Mouse (Mus musculus) embryo, embryonic 11 days (tissue): ENCODE results near the gene Katnb1.
A peak's percentile ranks its signal among the peaks of the same experiment; 100 is the strongest.

Source experiments
- DNase-seq: peaks from one replicate; pipeline ENCODE4 v3.0.0-alpha.2; 2015

The Katnb1 gene

DNA sequence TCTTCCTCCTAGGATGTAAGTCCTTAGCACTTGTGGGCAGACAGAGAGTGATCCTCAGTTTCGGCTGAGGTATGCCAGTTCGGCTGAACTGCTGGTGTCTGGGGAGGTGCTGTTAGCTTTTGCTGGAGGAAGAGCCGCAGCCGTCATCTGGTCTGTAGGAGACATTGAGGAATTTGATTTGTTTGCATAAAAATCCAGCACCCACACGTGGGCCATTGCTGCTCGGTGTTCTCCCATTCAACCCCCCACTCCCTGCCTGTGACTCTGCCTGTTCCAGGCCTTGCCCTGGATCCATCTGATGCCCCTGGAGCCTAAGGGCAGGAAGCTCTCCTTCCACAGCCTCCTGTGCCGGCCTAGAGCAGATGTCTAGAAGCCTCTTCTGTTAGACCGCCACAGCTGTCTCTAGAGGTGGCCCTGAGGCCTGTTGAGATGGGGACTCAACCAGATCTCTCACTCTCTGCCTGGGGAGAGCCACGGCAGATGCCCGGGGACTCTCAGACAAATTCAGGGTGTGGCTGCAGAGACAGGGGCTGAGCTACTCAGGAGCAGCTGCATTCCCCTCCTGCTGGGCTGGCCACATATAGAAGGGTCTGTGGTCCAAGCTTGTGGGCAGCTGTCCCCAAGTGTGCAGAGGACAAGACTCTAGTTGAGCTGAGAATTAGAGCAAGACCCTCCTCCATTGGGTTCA is 3.9 kb downstream of the Katnb1 start:
- no peak for DNase-seq

DNA sequence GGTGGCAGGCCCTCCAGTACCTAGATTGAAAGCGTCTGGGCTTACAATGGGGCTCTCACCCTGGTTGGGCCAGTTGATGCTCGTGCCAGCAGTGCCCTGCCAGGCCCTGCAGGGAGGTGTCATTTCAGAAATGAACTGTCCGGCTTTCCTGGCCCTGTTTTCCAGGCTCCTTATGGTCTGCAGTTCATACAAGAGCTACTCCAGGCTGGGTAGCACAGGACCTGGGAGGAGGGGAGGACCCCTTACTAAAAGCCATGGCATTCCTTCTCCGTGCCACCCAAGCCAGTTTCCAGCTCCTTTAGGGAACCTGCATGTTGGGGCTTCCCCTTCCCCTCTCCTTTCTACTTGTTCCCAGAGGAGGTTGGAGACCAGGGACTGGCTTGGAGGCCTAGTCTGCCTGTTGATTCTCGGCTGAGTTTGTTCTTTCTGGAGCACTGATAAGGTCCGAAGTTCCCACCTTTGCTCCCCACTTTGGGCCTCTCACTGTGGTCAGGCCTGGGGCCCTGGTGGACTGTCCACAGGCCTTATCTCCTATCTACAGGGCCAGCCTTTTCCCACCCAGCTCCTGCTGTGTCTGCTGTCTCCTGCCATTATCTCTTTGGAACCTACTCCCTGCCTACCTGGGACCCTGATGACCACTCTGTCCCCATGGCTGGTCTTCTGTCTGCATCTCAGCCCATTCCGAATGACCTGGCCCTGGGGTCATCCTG is 4.6 kb downstream of the Katnb1 start:
- DNase-seq, result no peak

DNA sequence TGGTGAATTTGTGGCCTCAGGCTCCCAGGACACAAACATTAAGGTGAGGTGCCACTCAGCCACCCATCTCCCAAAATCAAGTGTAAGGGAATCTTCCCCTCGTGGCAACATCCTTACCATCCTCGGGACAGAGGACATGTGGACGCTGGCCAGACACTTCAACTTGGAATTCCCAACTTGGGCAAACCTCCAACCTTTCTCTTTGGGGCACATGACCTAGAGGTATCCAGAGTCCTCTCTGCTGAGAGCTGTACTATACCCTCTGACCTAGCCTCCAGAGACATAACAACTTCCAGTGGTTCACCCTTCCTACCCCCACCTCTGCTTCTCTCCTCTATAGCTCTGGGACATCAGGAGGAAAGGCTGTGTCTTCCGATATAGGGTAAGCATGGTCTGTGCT is 12.6 kb downstream of the Katnb1 start:
- no peak for DNase-seq

DNA sequence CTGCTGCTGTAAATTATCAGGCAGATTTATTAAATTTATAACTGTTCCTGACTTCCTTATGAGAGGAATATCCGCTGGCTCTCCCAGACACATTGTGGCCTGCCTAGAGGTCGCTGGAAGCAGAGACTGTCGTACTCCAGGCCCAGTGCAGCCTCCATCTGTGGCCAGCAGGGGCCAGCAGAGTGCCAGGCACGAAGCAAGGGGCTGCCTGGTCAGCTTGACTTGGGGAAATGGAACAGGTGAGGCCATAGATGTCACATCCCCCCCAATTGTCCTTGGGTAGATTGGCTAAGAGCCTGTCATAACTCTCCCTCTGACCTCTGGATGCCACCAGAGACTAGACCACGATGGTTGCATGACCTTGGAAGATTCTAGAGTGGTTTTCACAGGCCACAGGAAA is 18.0 kb downstream of the Katnb1 start:
- peak; percentile 76 for DNase-seq

DNA sequence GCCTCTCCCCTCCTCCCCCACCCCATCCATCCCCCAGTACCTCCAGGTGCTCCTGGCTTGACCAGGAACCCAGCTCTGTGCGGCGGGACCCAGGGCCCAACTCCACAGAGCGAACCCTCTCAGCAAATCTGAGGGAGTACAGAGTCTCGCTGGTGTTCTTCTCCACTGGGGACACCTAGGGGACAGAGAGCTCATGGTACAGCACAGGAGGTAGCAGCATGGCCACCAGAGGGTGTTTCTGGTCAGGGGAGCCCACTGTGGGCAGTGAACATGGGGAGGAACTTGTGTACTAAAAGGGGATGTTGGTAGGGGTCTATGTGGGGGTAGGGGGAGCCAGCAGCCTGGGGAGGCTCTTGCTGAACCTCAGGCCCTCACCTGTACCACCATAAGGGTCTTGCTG is 21.0 kb downstream of the Katnb1 start:
- peak; percentile 9 for DNase-seq

DNA sequence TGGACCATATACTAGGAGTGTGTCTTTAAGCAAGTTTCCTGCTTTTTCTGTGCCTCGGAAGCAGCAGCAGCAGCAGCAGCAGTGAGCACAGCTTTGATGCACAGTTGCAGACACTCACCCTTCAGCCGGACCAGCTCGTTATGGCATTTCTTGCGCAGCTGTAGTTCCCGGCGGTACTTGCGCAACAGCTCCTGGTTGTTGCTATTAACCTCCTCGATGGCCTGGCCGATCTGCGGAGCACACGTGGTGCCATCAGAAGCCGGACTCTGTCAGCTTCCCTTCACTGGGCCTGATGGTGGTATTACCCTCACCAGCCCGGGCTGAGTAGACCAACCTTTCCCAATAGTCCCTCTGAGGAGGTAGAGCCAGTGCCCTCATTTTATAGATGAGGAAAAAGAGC is 26.3 kb downstream of the Katnb1 start:
- no peak for DNase-seq

DNA sequence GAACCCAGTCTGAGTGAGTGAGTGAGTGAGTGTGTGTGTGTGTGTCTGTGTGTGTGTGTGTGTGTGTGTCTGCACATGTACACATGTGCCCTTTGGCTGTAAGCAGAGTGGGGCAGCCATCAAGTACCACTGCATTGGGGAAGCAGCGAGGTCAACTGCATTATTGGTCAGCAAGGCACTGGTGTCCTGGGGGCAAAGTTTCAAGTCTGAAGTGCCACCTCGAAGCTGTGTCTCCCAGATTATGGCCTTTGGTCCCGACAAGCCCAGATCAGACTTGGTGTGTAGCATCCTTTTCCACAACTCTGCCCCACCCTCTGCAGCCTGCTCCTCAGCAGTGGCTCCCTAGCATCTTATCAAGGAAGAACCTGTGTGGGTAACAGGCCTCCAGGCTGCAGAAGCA is 31.6 kb downstream of the Katnb1 start:
- no peak for DNase-seq

DNA sequence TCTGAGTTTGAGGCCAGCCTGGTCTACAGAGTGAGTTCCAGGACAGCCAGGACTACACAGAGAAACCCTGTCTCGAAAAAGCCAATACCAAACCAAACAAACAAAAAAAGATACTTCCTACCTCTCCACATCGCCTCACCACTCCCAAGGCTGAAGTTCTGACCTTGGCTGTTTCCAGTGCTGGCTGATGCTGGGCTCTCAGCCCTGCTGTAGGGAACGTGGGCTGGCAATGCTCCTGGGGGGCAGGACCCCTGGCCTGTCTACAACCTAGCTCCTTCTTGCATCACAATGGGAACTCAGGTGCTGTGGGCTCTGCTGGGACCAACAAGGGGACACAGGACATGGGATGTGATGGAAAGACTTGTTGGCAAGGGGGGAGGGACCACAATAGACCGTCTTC is 32.1 kb downstream of the Katnb1 start:
- no peak for DNase-seq

DNA sequence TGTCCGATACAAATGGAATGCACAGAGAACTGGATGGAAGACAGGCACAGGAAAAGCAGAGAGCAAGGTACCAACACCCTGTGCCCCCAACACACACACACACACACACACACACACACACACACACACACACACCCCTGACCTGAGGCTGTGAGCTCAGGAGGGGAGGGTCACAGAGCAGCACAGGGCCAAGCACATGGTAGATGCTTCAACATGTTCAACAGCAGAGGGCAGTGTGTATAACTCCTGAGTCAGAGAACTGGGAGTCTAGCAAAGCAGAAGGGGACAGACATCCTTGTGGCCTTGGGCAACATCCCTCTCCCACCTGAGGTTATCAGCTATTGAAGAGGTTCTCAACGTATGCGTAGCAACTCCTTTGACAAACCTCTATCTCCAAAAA is 32.8 kb downstream of the Katnb1 start:
- peak; percentile 80 for DNase-seq

DNA sequence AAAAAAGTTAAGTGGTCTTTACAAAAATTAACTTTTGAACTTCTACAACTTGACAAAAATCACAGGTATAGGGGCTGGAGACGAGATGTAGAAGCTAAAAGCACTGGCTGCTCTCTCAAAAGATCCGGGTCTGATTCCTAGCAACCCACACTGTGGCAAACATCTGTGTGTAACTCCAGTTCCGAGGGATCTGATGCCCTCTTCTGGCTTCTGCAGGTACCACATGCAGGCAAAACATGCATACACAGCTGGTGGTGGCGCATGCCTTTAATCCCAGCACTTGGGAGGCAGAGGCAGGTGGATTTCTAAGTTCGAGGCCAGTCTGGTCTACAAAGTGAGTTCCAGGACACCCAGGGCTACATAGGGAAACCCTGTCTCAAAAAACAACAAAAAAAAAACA is 42.5 kb downstream of the Katnb1 start:
- no peak for DNase-seq

DNA sequence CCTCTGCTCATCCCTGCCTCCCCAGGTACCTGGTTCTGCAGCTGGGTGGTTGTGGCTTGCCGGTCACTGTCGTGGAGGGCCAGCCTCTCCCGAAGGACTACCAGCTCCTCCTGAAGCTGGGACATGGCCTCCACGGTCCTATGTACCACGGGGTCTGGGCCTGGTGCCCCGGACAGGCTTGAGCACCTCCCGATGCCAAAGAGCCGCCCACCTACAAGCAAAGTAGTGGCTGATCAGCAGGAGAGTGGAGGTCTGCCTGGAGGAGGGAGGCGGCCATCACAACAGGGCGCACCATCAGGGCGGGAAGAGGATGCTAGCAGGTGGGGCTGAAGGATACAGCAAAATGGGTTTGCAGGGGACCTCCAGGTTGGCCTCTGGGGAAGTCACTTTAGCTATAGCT is 45.5 kb downstream of the Katnb1 start:
- DNase-seq, result no peak

DNA sequence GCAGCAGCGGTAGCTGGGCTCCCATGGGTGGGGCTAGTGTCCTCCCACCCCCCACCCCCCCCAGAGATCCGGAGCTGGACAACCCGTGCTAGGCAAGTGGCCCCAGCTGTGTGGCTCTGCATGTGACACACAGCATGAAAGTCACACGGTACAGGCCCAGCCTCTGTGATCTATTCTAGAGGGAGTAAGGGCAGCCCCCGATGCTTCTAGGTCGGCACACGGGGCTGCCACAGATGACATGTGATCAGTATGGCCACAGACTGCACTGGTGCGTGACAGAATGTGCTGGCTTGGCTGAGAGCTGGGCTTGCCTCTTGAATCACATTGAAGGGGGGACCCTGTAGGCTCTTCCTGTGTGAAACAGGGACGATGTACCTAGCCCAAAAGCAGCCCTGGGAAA is 46.7 kb downstream of the Katnb1 start:
- no peak for DNase-seq

DNA sequence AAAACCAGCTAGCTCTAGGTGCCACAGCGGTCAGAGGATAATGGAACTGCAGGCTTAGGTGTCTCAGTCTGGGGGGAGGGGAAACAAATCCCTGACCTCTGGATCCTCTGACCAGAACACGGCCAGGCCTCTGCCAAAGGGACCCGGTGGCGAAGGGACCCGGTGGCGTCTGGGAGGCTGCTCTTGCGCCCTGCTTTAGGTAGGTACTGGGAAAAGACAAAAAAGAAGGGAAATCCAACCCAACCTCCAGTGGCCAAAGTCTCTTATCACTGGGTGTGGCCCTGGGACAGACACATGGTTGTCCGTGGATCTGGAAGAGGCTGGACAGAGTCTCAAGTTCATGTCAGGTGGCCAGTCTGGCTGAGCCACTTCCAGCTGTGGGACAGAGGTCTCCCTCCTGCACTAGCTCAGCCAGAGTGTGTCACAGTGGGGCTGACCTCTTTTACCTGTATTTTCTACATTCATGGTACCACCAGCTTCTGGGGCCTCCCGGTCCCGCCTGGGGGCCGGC is 47.8 kb downstream of the Katnb1 start:
- no peak for DNase-seq

DNA sequence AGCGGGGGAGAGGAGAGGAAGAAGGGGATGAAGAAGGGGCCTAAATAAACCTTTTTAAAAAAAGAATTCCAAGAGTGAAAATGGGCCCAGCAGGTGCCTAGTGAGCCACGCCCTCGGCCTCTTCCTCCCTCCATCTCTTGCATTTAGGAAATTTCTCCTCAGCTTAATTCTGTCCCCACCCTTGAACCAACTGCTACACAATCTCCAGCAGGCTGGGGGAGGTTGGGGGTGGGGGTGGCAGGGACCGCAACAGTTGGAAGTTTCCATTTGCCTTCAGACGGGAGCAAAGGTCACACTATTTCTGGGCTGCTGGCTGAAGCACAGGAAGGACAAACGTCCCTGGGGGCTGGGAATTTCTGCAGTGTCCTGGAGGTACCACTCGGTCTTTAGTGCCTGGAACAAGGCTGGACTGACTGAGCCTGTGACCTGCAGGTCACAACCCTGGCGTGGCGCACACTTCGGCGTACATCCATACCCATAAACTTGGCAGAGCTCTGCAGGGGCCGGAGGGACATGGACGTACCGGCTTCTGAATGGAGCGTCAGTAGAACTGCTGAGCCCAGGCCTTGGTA is 50.1 kb downstream of the Katnb1 start:
- peak; percentile 19 for DNase-seq

DNA sequence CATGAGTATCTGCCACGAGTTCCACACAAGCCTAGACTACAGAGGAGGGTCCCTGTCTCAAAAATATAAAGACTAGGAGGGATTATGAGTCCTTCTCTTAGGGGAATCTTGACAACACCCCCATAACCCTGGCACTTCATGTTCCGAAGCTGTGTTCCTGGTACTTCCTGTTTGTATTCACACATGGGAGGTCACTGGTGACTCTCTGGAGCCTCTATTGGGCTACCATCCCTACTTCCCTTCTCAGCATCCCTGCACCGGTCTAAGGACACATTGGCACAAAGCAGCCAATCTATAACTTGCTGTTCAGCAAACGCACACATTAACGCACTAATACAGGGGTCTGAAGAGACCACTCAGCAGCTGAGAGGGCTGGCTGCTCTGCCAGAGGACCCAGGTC is 51.0 kb downstream of the Katnb1 start:
- DNase-seq, result no peak

DNA sequence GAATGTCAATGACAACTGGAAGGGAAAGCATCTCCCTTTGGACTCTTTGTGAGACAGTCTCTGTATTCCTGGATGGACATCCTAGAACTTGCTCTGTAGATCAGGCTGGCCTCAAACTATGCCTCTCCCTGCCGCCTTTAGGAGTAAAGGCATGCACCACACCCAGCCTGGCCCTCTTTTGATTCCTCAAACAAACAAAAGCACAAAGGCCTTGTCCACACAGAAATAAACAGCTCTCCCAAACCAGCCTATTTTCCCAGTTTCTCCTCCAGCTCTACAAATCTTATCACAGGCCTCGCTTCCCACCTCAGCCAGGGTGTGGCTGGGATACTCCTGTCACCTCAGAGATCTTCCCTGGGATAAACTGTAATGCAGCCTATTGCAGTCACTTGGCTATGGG is 53.2 kb downstream of the Katnb1 start:
- DNase-seq, result no peak

DNA sequence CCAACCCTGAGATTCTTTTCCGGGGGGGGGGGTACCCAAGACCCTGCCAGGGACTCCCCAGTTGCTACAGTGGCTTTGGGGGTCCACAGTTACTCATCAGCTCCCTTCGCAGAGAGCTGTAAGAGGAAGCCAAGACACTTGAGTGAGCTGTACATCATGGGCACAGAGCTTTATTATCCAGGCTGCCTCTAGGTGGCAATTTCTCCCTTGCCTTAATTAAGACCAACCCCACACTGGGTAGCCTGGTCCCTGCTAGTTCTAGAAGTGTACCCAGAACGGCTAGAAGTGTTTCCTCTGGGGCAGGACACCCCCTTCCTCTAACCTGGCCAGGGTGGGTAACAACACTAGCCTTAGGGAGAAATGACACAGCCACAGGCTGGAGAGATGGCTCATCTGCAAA is 54.3 kb downstream of the Katnb1 start:
- DNase-seq, result no peak

DNA sequence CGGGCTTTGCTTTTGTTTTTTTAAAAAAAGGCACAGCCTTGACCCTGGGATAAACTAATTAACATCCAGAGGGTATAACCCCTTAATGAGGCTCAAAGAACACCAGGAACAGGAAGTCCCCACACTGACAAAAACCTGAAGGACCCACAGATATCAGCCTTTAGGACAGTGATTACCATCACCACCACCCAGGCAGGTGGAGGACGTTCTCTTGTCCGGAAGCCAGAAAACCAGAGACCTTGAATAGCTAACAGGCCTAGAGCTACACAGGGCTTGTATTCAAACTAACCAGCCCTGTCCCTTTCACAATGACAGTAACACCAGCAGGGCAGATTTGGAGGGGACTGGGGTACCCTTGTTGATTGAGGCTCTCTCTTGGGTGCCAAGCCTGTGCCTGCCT is 55.2 kb downstream of the Katnb1 start:
- DNase-seq, result no peak

DNA sequence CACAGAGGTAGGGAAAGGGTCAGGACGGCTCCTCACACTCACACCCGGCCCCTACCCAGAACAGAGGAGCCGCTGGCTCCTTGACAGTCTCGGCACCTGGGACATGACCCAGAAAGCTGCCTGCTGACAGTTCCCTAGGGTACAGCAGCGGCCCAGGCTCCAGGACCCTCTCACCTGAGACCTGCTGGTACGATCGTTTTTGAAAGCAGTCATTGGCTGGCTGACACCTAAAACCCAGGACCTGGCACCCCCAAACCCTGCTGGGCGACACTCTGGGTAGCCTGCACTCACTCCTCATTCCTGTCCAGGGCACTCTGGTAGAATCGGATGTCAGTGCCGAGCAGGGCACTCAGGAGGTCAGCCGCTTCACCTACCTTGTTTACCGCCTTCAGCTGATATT is 56.2 kb downstream of the Katnb1 start:
- no peak for DNase-seq

DNA sequence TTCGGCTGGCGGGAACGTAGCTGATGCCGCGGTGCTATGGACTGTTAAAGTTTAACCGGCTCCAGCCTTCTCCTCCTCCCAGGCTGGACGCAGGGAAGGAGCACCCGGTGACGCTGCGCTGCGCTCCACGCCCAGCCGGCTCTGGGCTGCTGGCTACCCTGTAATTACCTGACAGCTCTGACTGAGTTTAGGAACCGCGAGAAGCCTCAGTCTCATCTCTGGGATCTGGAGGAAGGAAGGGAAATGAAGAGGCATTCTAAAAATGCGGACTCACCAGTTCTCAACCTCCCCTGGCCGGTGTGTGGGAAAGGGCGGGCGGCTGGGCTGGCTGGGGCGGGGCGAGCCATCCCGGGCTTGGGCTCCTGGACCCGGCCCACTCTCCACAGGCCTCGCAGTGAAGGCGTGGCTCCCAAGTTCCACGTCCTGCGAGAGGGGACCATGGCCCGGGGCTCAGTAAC is 56.7 kb downstream of the Katnb1 start:
- DNase-seq, result peak; percentile 63

DNA sequence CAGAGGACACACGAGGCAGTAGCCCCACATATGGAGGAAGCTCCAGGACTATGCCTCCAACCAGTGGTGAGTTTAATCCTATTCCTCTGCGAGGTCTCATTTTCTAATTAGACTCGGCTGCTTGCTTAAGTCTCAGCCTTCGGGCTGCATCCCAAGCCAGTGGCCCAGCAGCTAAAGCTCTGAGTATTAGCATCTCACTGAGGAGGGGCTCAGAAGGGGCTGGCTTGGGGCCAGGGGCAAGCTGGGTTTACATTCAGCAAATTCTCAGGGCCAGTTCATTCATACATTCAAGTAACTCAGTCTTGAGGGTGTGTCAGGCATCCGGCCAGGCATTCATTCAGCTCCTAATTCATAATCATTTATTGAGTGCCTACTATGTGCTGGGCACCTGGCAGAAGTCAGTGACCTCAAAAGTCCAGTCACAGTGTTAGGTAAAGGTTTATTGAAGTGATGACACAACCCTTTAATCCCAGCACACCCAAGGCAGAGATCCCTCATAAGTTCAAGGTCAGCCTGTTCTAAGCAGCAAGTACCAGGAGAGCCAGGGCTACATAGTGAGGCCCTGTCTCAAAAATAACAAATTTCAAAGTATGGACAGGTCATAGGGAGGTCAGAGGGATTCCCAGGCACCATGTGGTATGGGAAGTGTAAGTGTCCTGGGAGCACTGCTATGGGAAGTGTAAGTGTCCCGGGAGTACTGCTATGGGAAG is 57.5 kb downstream of the Katnb1 start:
- DNase-seq, result peak; percentile 37

DNA sequence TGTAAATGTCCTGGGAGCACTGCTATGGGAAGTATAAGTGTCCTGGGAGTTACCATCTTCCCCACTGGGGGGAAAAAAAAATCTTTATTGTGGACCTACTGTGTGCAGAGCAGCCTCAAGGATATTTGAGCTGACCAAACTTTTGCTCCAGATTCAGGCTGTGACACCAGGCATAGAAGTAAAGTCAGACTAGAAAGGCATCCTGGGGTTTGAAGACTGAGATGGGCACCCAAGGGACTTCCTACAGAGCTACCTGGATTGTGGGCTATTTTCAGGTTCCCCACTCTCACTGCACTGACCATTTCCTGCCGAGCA is 58.0 kb downstream of the Katnb1 start:
- no peak for DNase-seq

DNA sequence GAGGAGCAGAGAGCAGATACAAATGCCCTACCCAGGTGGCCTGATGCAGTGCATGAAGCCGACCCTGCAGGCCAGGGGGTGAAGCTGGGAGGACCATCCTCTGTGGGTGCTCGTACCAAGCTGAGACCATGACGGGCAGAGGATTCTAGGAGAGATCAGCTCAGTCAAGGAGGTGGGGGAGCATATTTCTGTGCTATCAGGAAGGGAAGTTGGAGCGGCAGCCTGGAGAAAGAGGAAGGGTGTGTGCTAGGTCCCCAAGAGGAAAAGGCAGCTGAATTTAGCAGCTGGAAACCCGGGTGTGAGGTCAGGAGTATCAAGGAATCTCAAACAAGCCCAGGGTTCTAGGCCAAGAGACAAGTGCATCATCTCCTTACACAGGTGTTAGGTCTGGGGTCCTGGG is 59.6 kb downstream of the Katnb1 start:
- no peak for DNase-seq

DNA sequence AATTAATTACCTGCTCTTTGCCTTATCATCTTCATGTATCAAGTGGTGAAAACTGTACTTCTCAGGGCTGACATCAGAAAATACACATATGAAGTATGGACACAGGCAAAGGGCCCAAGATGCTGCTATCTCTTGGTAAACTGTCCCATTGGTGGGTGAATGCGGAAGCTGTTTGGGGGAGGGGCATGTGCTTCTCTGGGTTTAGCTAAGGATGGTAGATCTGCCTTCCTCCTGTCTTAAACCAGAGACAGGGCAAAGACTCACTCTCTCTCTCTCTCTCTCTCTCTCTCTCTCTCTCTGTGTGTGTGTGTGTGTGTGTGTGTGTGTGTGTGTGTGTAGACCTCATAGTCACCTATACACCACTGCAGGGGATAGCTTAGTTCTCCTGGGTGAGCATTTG is 60.0 kb downstream of the Katnb1 start:
- DNase-seq, result no peak
